Mouse (Mus musculus) neutrophil, adult 5-6 weeks (primary cell): ENCODE data around the gene Thsd4. TPM values are rescaled to one million over a fixed set of nuclear protein-coding genes. Genes with fewer than 3 reads are reported as not detected.

Experiments
- ATAC-seq: fragments of 151-379, 151-347 bp; 2 replicates; pipeline ENCODE4 v1.8.0; 2017; ENCODE audit warnings: mild to moderate bottlenecking, moderate TSS enrichment; ENCODE audit not compliant: insufficient number of reproducible peaks, poor library complexity, low FRiP score, severe bottlenecking; ENCODE audit errors: extremely low read depth
- total RNA-seq: library from RNA; stranded (forward); fragments of 200-1000 nt; gene quantifications from 2 replicates; pipeline ENCODE4 v1.2.3, GENCODE M21; 2017

Gene Thsd4
- total RNA-seq, 1 experiment from 2014 or later, result 0.12 TPM

- no peak for ATAC-seq
These were observed 703 bp downstream of the Thsd4 start for GRCm38 (mm10) chr9:60521143-60521542.

GRCm38 (mm10) chr9:60519601-60520000 is 2.2 kb downstream of the Thsd4 start:
- no peak for ATAC-seq

DNA sequence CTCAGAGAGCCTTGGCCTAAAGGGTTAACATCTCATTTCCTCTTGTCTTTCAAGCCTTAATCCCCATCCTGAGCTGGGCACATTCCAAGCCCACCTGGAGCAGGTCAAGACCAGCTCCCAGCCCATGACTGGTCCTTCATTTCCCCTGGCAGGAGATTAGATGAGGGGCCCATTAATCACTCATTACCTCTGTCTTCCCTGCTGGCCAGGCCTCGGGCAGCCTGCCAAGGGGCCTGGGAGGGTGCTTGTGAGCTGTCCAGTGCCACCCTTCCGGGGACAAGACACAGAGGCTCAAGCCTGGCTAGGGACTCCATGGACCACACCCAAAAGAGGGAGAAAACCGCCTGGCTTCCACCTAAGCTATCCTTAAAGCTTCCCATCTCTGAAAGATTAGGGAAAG is 3.6 kb downstream of the Thsd4 start:
- no peak for ATAC-seq

DNA sequence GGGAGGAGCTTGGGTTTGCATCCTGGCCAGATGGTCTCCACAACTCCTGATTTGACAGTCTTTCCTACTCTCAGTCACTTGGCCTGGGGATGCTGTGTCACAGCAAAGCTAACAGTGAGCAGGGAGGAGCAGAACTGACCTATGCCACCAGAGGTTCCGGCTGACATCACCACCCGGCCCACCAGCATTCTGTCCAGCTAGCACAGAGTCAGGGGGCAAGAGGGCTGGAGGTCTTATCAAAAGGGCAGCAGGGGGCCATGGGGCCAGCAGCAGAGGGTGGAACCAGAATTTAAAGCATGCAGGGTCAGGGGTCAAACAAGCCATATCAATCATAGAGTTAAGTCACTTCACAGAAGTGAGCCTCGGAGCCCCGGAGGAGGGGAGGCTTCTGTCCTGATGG is 4.7 kb downstream of the Thsd4 start:
- ATAC-seq, result no peak

DNA sequence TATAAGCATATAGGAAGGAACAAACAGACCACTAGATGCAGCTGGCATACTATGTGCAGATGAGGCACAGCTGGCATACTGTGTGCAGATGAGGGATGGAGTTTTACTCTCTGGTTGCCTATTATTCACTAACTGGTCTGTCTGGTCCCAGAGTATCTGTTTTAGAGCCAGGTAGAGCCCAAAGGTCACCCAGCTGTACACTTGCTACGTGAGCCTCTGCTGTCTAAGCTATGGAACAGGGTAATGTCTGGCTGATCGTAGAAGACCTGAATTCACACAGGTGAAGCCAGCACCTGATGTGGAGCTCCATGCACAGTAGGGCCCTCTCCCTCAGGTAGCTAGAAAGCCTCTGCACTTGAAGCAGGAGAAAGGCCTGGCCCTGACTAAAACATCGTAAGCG is 5.5 kb downstream of the Thsd4 start:
- ATAC-seq, result no peak

DNA sequence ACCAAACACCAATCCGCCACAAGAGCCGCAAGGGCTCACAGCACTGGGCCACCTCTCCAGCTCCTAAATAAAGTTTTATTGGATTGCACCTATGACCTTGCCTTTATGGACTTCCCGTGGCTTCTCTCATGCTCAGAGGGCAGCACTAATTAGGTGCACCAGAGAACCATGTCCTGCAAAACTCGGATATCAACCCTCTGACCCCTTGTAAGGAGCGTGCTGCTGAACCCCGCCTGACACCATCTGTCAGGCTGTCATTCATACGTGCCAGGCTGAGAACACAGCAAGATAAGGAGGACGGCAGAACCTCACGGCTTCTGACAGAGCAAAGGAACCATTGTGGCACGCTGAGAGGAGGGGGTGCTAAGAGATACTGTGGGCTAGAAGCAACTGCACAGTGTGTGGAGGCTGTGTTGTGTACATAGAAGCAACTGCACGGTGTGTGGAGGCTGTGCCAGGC is 8.5 kb downstream of the Thsd4 start:
- no peak for ATAC-seq

DNA sequence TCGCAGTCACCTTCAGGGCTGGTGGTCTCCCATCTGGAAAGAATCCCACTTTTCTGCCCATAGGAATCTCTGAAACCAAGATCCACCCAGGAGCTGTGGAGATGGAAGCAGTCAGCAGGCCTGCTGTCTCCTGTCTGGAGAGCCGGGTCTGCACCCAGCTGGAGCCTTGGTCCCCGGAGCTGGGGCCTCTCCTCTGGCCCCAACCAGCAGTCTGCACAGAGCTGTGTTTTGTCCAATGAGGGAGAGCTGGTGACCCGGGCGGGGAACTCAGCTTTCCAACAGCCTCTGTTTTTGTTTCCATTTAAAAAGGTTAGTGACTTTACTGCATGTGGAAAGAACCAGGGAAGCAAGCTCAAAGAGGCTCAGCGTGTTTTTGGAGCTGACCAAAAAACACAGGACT is 11.0 kb downstream of the Thsd4 start:
- no peak for ATAC-seq

DNA sequence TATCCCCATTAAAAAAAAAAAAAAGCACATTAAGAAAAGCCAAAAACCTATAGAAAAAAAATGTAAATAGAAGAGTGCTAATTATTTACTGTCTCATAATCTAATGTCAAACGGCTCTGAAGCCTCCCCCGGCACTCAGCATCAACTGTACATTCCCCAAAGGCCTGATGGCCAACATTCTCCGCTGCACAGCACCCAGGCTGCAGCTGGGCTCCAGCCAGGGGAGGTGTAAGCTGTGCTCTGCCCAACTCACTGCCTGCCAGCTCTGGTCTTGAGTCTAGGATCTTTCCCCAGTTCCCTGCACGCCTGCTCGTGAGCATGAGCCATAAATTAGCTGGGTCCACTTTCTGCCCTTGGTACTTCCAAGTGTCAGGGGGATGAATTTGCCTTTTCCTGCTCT is 15.7 kb downstream of the Thsd4 start:
- no peak for ATAC-seq

DNA sequence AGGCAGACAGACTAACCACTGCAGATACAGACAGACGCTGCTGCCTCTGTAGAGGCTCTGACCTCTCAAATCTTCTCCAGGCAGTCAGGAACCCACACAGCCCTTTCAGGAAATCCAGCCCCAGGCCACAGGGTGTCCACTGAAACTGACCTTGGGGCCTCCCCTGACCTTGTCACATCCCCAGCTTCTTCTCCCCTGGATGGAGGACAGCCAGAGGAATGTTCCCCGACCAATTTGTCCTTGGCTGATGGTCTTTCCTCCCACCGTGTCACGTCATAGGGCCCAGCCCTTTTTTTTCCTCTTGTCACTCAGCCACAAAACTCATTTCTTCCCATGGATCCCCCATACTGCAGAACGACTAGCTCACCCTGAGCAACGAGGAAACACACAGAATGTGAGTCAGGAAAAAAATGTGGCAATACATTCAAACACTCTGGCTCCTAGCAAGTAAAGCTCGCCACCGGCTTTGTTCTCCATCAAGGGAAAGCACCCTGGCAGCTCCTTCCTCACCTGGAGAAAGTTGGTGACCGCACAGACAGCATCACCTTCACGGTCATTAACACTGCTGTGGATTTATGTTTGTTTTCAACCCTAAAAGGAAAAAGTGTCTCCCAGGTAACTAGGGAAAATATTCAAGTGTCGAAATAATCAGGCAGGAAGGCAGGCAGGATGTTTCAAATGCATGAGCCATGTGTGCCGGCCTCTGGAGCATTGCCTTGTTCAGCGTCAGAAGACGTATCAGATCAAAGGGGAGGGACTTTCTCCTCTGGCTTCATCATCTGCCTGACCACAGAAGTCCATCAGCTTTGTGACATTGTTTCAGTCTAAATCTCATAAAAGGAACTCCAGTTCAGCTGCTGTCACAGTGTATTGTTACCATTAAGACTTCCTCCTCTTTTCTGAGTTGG is 17.2 kb downstream of the Thsd4 start:
- no peak for ATAC-seq

- ATAC-seq, result no peak
These were observed 19.6 kb downstream of the Thsd4 start for GRCm38 (mm10) chr9:60502220-60502619.

- no peak for ATAC-seq
These were observed 20.2 kb downstream of the Thsd4 start for GRCm38 (mm10) chr9:60501504-60502179.

- ATAC-seq, result no peak
These were observed 29.4 kb downstream of the Thsd4 start for GRCm38 (mm10) chr9:60492275-60492974.

GRCm38 (mm10) chr9:60491489-60492100 is 30.3 kb downstream of the Thsd4 start:
- no peak for ATAC-seq

DNA sequence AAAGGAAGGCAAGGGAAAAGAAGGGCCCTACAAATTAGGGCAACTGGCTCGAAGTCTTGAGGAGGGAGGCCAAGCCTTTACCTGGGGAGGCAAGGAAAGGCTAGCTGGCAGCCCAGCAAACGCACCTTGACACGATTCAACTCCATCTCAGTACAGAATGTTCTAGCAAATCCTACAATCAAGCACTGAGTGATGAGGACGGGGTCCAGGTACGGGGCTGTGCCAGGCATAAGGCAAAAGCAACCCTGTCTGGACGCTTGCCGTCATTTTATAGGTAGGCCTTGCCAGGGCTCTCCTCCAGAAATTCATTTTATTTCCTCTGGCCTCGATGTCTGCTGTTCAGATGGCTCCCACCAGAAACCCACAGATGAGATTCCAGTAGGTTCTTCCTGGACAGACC is 30.8 kb downstream of the Thsd4 start:
- no peak for ATAC-seq

- no peak for ATAC-seq
These were observed 33.0 kb downstream of the Thsd4 start for GRCm38 (mm10) chr9:60488816-60489215.

GRCm38 (mm10) chr9:60482165-60482564 is 39.7 kb downstream of the Thsd4 start:
- no peak for ATAC-seq

DNA sequence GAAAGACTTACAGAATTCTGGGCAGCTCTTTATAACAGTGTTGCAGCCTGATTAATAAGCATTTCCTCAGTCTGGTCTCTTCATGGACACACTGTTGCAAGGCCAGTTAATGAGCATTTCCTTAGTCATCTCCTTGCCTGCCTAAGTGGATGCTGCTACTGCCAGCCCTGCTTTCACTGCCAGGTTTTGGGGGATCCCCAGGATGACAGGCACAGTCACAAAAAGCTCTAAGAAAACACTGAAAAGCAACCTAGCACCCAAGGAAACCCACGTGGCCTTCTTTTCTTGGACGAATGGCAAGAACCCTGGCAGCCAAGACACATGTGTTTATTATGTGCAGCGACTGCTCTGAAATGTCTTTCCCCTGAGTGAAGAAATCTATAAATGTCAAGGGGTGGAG is 41.8 kb downstream of the Thsd4 start:
- ATAC-seq, result no peak

- ATAC-seq, result no peak
These were observed 43.0 kb downstream of the Thsd4 start for GRCm38 (mm10) chr9:60478806-60479205.

DNA sequence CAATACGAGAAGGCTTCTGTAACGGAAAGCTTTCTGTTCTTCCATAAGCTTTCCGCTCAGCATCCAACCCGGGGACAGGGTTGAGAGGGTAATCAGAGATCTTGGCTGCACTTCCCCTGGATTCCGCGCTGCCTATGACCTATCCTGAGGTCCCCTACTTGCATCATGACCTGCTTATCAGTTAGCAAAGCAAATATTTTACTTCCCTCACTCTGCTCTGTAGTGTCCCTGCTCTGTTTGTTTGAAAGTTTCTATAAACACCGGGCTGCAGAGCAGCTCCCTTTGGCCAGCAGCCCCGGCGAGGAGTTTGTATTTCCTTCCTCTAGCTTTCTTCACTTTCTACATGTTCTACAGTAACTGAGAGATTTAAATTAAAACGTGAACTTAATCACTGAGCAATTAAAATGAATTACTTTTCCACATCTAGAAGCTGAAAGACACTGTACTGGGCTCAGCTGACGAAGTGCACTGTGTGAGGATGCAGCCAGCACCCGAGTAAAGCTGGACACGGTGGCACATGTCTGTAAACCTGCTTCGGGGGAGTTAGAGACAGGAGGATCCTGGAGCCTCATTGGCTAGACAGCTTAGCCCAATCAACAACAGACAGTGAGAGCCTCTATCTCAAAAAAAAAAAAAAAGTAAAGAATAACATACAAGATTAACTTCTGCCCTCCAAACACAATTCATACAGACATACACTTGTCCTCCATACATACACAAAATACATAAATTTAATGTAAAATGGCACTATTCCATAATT is 43.7 kb downstream of the Thsd4 start:
- no peak for ATAC-seq
